Mouse (Mus musculus) MEL (cell line): Measurements from ENCODE around the gene Calcr. TPM values are rescaled to one million over a fixed set of nuclear protein-coding genes. Genes with fewer than 3 reads are reported as not detected.
"Not testable (repeated sequence)": the region's sequence is repeated elsewhere in the genome, so short reads cannot be mapped to it uniquely, and the experiment has no call there.

Experiments
- DNase-seq: peaks from one replicate; pipeline ENCODE4 v3.0.0; 2011; ENCODE audit warnings: low read depth, low spot score
- H3K27ac ChIP-seq: 2 replicates; pipeline ENCODE4 v1.5.1; 2012; ENCODE audit warnings: low read depth, mild to moderate bottlenecking, control low read depth, low read length, moderate library complexity; ENCODE audit not compliant: control insufficient read depth
- H3K27me3 ChIP-seq, 2 experiments: fragments of 150-350 bp in 1 of 2; sonication (generic) in 1 of 2; 2 replicates each; pipeline ENCODE4 v1.6.1; 2012; ENCODE audit warnings: low read length in 2 of 2, mild to moderate bottlenecking in 2 of 2, improper control_type of control experiment in 1 of 2, moderate library complexity in 1 of 2; ENCODE audit not compliant: insufficient read depth in 2 of 2, control insufficient read depth in 1 of 2
- H3K36me3 ChIP-seq, 2 experiments: 2 replicates each; pipeline ENCODE4 v1.6.1; 2012 to 2014; ENCODE audit warnings: low read length in 2 of 2, improper control_type of control experiment in 1 of 2, inconsistent platforms in 1 of 2, mild to moderate bottlenecking in 1 of 2; ENCODE audit not compliant: insufficient read depth in 2 of 2, control insufficient read depth in 1 of 2
- H3K4me1 ChIP-seq, 2 experiments: fragments of 150-350 bp in 1 of 2; sonication (generic) in 1 of 2; 2 replicates each; pipeline ENCODE4 v1.6.1; 2012; ENCODE audit warnings: low read length in 2 of 2, improper control_type of control experiment in 1 of 2, mild to moderate bottlenecking in 1 of 2; ENCODE audit not compliant: insufficient read depth in 2 of 2, control insufficient read depth in 1 of 2
- H3K4me3 ChIP-seq, 2 experiments: fragments of 150-350 bp in 1 of 2; sonication (generic) in 1 of 2; 2 replicates each; pipeline ENCODE4 v1.5.1; 2012; ENCODE audit warnings: low read depth in 2 of 2, low read length in 2 of 2, mild to moderate bottlenecking in 2 of 2, moderate library complexity in 2 of 2, control low read depth in 1 of 2, improper control_type of control experiment in 1 of 2; ENCODE audit not compliant: control insufficient read depth in 1 of 2, insufficient read depth in 1 of 2
- H3K79me2 ChIP-seq: 2 replicates; pipeline ENCODE4 v1.6.1; 2012; ENCODE audit warnings: mild to moderate bottlenecking, low read length, moderate library complexity; ENCODE audit not compliant: control insufficient read depth, poor library complexity, insufficient read depth
- H3K9ac ChIP-seq: 2 replicates; pipeline ENCODE4 v1.6.1; 2012; ENCODE audit warnings: low read depth, mild to moderate bottlenecking, control low read depth, low read length, moderate library complexity; ENCODE audit not compliant: control insufficient read depth, poor library complexity, severe bottlenecking
- H3K9me3 ChIP-seq: fragments of 150-350 bp; sonication (generic); replicated peaks from 2 replicates; pipeline ENCODE4 v1.6.1; 2012; ENCODE audit warnings: mild to moderate bottlenecking, low read length, improper control_type of control experiment, moderate library complexity; ENCODE audit not compliant: insufficient read depth
- CHD2 ChIP-seq: IDR thresholded peaks from 2 replicates; pipeline ENCODE4 v1.6.1; 2011; ENCODE audit warnings: low read length, improper control_type of control experiment
- EP300 ChIP-seq, 2 experiments: IDR thresholded peaks; 2 replicates each; pipeline ENCODE4 v1.6.1; 2011; ENCODE audit warnings: improper control_type of control experiment in 2 of 2, low read length in 2 of 2, low read depth in 1 of 2, mild to moderate bottlenecking in 1 of 2
- ETS1 ChIP-seq: IDR thresholded peaks from 2 replicates; pipeline ENCODE4 v1.6.1; 2012; ENCODE audit warnings: low read depth, mild to moderate bottlenecking, inconsistent platforms, low read length, improper control_type of control experiment, moderate library complexity
- GATA1 ChIP-seq: IDR thresholded peaks from 2 replicates; pipeline ENCODE4 v1.6.1; 2011; ENCODE audit warnings: low read depth, low read length, improper control_type of control experiment
- JUND ChIP-seq: IDR thresholded peaks from 2 replicates; pipeline ENCODE4 v1.6.1; 2011; ENCODE audit warnings: low read depth, mild to moderate bottlenecking, improper control_type of control experiment, low read length
- MAFK ChIP-seq: IDR thresholded peaks from 2 replicates; pipeline ENCODE4 v1.6.1; 2011; ENCODE audit warnings: low read depth, mild to moderate bottlenecking, low read length, improper control_type of control experiment, borderline replicate concordance
- POLR2A ChIP-seq, 2 experiments: IDR thresholded peaks; 2 replicates each; pipeline ENCODE4 v1.6.1; 2011 to 2012; ENCODE audit warnings: low read length in 2 of 2, mild to moderate bottlenecking in 2 of 2, control low read depth in 1 of 2, improper control_type of control experiment in 1 of 2, low read depth in 1 of 2, moderate library complexity in 1 of 2; ENCODE audit not compliant: control insufficient read depth in 1 of 2, insufficient read depth in 1 of 2, poor library complexity in 1 of 2
- POLR2AphosphoS2 ChIP-seq: IDR thresholded peaks from 2 replicates; pipeline ENCODE4 v1.6.1; 2011; ENCODE audit warnings: low read length, improper control_type of control experiment
- POLR2AphosphoS5 ChIP-seq: IDR thresholded peaks from 2 replicates; pipeline ENCODE4 v1.6.1; 2012; ENCODE audit warnings: low read depth, borderline replicate concordance, mild to moderate bottlenecking, inconsistent platforms, low read length, moderate library complexity, mixed read lengths
- RAD21 ChIP-seq: IDR thresholded peaks from 2 replicates; pipeline ENCODE4 v1.6.1; 2011; ENCODE audit warnings: mild to moderate bottlenecking, low read depth, low read length, improper control_type of control experiment
- RCOR1 ChIP-seq: IDR thresholded peaks from 2 replicates; pipeline ENCODE4 v1.6.1; 2012; ENCODE audit warnings: low read depth, mild to moderate bottlenecking, inconsistent platforms, low read length, improper control_type of control experiment
- SMC3 ChIP-seq: IDR thresholded peaks from 2 replicates; pipeline ENCODE4 v1.6.1; 2011; ENCODE audit warnings: low read depth, low read length, improper control_type of control experiment
- TAL1 ChIP-seq: IDR thresholded peaks from 2 replicates; pipeline ENCODE4 v1.6.1; 2012; ENCODE audit warnings: mild to moderate bottlenecking, inconsistent platforms, low read length, moderate library complexity, mixed read lengths
- UBTF ChIP-seq: IDR thresholded peaks from 2 replicates; pipeline ENCODE4 v1.6.1; 2012; ENCODE audit warnings: low read depth, mild to moderate bottlenecking, inconsistent platforms, low read length, improper control_type of control experiment, moderate library complexity, borderline replicate concordance; ENCODE audit not compliant: insufficient read depth
- USF2 ChIP-seq, 2 experiments: IDR thresholded peaks; 2 replicates each; pipeline ENCODE4 v1.6.1; 2011 to 2012; ENCODE audit warnings: improper control_type of control experiment in 2 of 2, low read length in 2 of 2, borderline replicate concordance in 1 of 2, inconsistent platforms in 1 of 2, low read depth in 1 of 2, mild to moderate bottlenecking in 1 of 2; ENCODE audit not compliant: insufficient read depth in 1 of 2
- ZNF384 ChIP-seq: IDR thresholded peaks from 2 replicates; pipeline ENCODE4 v1.6.1; 2012; ENCODE audit warnings: low read depth, mild to moderate bottlenecking, inconsistent platforms, low read length, improper control_type of control experiment
- polyA plus RNA-seq, 2 experiments: library from polyadenylated mRNA; stranded (reverse) in 1 of 2; unstranded in 1 of 2; fragments of >175 nt in 1 of 2; fragments of >200 nt in 1 of 2; gene quantifications; 2 replicates each; pipeline versions ENCODE4 v1.2.1 to v1.2.4; 2012; ENCODE audit warnings: low replicate concordance in 2 of 2, low read depth in 1 of 2; ENCODE audit not compliant: insufficient read length in 2 of 2, insufficient read depth in 1 of 2, missing spikeins in 1 of 2
- total RNA-seq: library from RNA; depleted of rRNA; stranded (reverse); fragments of 300-350 nt; gene quantifications from 2 replicates; pipeline ENCODE4 v1.2.3, GENCODE M21; 2012

Calcr gene
- total and polyA plus RNA-seq, 3 experiments: not detected

GRCm38 (mm10) chr6:3688087-3688642 is 76.3 kb downstream of the Calcr start:
- no peak overlapping the region for H3K4me3 ChIP-seq
- TF ChIP-seq UBTF (no peak), CHD2 (no peak), RCOR1 (no peak), POLR2AphosphoS2 (no peak), JUND (no peak), ZNF384 (no peak), ETS1 (no peak), EP300 (IDR thresholded peaks at IDR 0.05; ENCODE audit: low read depth in 1 of 2, low read length in 2 of 2) (no peak), POLR2A (IDR thresholded peaks at IDR 0.05; ENCODE audit: control insufficient read depth in 1 of 2, insufficient read depth in 1 of 2, low read depth in 1 of 2, low read length in 2 of 2, poor library complexity in 1 of 2) (no peak), RAD21 (no peak), TAL1 (no peak), GATA1 (no peak), POLR2AphosphoS5 (no peak), USF2 (IDR thresholded peaks at IDR 0.05; ENCODE audit: borderline replicate concordance in 1 of 2, insufficient read depth in 1 of 2, low read depth in 1 of 2, low read length in 2 of 2) (no peak), SMC3 (no peak)
- TF ChIP-seq, all 39 proteins: peak for 0
- Histone ChIP-seq H3K36me3 (no peaks in the 10 kb centered on the region), H3K27me3 (no peaks in the 10 kb centered on the region; a peak in 1 of 4 replicates), H3K27ac (no peak overlapping the region), H3K79me2 (no peaks in the 10 kb centered on the region), H3K9ac (no peak overlapping the region), H3K9me3 (no peaks in the 10 kb centered on the region), H3K4me1 (no peaks in the 10 kb centered on the region)
- DNase-seq: no peak

GRCm38 (mm10) chr6:3678286-3678685 is 86.2 kb downstream of the Calcr start:
- not testable (repeated sequence) for H3K79me2 ChIP-seq, H3K4me3 ChIP-seq, H3K36me3 ChIP-seq, H3K9me3 ChIP-seq, DNase-seq, H3K4me1 ChIP-seq, H3K9ac ChIP-seq, H3K27me3 ChIP-seq, H3K27ac ChIP-seq

DNA sequence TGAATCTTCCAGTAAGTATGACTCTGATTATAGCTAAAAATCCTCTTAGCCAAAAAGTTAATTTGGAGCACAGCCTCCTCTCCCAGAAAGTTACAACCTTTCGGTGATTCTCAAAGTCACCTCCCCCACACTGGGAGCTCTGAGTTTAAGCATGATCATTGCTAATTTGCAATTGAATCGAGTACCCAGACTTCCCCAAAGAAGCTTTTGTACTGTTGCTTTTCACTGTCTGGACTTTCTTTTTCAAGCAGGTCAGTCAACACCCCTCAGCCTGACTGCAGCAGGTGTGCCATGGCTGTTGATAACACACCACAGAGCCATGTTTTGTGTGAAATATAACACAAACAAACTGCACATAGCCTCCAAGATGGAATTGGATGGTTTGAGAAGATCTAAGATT is 86.7 kb downstream of the Calcr start:
- no peak overlapping the region for H3K27ac ChIP-seq
- no peak for DNase-seq

GRCm38 (mm10) chr6:3671941-3672340 is 92.6 kb downstream of the Calcr start:
- not testable (repeated sequence) for H3K9ac ChIP-seq, H3K27ac ChIP-seq, DNase-seq, H3K79me2 ChIP-seq, H3K9me3 ChIP-seq, H3K36me3 ChIP-seq, H3K4me3 ChIP-seq, H3K4me1 ChIP-seq, H3K27me3 ChIP-seq

More for the DNA sequence above, 86.7 kb downstream of the Calcr start:
- no peaks in the 10 kb centered on the region for H3K27me3 ChIP-seq
- no peak overlapping the region for H3K4me3 ChIP-seq
- no peaks in the 10 kb centered on the region for H3K9me3 ChIP-seq
- TF ChIP-seq MAFK: no peak
- no peaks in the 10 kb centered on the region for H3K4me1 ChIP-seq
- no peaks in the 10 kb centered on the region for H3K79me2 ChIP-seq
- no peaks in the 10 kb centered on the region for H3K36me3 ChIP-seq
- H3K9ac ChIP-seq: no peak overlapping the region
